Mouse (Mus musculus) 416B (cell line): Measurements from ENCODE around the gene Gm7534.
"Not testable (repeated sequence)": the region's sequence is repeated elsewhere in the genome, so short reads cannot be mapped to it uniquely, and the experiment has no call there.

Experiments used
- DNase-seq: peaks from one replicate; pipeline ENCODE4 v3.0.0; 2011; ENCODE audit warnings: low read depth

The Gm7534 gene

DNA sequence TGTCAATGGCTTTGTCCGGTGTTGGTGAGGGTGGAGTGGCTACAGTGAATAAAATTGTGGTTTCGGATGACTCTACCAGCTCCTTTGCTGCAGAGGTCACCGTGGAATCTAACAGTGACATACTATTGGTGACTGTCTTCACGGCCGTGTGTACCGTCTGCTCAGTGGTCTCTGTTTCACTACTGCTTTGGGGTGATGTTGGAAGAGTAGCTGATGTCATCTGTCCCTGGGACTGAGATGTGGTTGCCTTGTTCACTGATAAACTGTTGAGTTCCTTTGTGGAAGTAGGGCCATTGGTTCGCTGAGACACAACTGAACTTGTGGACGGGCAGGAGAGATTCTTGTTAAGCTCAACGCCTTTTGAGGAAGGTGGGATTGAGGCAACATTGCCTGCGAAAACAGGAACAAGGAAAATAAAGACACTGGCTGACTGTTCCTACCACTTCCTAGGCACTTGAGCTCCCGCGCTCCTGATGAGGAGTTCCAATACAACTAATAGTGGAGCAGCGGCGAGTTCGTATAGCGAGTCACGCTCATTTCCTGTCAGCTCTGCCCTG is 614 bp upstream of the Gm7534 start:
- DNase-seq, result no peak

GRCm38 (mm10) chr4:134199371-134199770 is 3.4 kb downstream of the Gm7534 start:
- DNase-seq, result no peak

GRCm38 (mm10) chr4:134186268-134186667 is 16.5 kb downstream of the Gm7534 start:
- peak; percentile 63 for DNase-seq

DNA sequence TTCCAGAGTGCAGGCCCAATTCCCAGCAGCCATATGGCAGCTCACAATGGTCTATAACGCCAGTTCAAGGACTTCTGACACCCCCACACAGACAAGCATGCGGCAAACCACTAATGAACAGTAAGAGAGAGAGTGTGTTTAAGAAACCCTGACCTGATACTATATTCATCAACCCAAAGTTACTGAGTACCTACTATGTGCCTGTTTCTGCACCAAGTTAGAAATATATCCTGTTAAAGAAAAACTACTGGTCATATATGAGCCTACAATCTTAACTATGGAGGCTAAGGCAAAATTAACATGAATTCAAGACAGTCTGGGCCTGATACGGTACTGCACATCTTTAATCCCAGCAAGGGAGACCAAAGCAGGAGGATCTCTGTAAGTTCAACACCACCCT is 17.2 kb downstream of the Gm7534 start:
- DNase-seq, result no peak

DNA sequence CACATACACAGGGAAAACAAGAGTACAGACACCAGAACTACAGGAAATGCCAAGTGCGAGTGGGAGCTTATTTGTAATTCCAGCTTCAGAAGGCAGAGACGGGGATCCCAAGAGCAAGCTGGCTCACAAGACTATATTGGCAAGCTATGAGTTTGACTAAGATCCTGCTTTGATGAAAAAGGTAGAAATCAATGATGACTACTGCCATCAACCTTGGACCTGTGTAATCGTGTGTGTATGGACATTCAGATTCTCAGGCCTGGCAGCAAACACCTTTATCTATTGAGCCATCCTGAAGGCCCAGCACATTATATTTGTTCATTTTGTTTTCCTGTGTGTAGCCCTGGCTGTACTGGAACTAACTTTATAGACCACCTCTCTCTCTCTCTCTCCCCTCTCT is 19.1 kb downstream of the Gm7534 start:
- no peak for DNase-seq

GRCm38 (mm10) chr4:134181825-134182224 is 21.0 kb downstream of the Gm7534 start:
- peak; percentile 56 for DNase-seq

DNA sequence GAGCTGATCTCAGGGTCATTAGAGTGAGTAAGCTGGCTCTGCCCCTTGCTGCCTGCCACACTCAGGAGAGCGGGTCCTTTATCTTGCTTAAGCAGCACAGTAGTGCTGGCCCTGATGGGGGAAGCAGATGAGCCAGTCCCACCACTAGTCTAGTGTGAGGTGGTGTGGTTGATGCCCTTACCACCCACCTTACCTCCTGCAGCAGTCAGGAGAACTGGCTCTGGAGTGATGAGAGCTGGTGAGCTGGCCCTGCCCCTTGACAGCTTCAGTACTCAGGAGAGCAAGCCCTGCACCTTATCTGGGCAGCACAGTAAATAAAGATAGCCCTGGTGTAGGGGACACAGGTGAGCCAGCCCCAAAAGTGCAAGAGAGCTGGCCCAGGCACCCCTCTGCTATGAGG is 21.7 kb downstream of the Gm7534 start:
- DNase-seq, result peak; percentile 36

DNA sequence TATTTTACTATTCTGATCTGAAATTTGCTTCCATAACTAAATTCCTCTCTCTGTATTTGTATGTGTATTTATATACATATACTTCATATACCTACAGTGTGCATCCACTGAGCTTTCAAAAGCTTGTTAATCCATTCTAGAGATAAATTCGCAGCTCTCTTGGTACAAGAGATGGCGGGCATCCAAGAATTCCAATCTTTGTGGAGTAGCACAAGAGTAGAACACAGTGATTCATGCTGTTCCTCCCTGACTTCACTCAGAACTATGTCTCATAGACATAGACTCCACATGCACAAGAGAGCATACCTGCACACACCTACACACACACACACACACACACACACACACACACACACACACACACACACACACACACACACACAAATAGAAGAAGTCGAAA is 30.4 kb downstream of the Gm7534 start:
- DNase-seq, result no peak

GRCm38 (mm10) chr4:134166906-134167305 is 35.9 kb downstream of the Gm7534 start:
- DNase-seq, result peak; percentile 54

- DNase-seq, result peak; percentile 73
Observed at GRCm38 (mm10) chr4:134165548-134166465, 37.0 kb downstream of the Gm7534 start.

GRCm38 (mm10) chr4:134165024-134165423 is 37.8 kb downstream of the Gm7534 start:
- DNase-seq, result peak; percentile 55

GRCm38 (mm10) chr4:134164591-134164990 is 38.2 kb downstream of the Gm7534 start:
- no peak for DNase-seq

GRCm38 (mm10) chr4:134160071-134160470 is 42.7 kb downstream of the Gm7534 start:
- DNase-seq, result peak; percentile 59

- DNase-seq, result no peak
Observed at GRCm38 (mm10) chr4:134158774-134159173, 44.0 kb downstream of the Gm7534 start.

GRCm38 (mm10) chr4:134157558-134157957 is 45.2 kb downstream of the Gm7534 start:
- DNase-seq, result no peak

GRCm38 (mm10) chr4:134156744-134157143 is 46.1 kb downstream of the Gm7534 start:
- no peak for DNase-seq

DNA sequence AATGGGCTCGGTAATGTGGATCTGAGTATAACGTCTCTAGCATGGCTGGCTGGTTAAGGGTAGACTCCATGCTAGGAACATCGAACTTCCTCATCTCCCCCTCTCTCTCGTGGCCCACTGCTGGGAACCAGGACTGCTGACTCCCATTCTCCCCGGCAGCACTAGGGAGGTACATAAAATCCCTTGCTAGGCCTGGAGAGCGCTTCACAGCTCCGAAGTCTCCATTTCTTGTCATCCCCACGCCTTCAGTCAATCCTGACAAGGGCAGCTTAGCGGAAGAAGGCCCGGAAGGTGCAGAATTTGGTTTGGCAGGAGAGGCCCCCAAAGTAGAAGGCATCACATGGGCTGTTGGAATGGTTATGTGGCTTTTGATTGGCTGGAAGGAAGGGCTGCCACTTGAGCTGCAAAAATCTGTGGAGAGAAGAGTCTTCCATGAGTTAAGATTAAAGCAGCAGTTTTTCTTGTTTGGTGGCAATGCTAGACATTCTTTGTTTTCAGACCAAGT is 46.8 kb downstream of the Gm7534 start:
- no peak for DNase-seq

DNA sequence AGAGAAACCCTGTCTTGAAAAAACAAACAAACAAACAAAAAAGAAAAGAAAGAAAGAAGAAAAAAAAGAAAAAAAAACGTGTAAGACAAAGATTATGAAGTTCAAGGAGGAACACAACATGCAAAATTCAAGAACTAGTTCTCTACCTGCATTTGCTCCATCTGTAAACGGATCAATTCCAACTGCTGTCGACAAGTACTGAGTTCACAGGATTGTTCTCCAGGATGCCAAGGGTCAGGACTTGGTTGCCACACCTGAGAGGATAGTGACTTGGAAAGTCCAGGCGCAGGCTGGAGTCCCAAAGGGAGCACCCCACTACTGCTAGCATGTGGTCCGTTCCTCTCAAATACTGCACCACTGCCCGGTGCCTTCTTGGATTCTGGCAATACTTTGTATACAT is 47.3 kb downstream of the Gm7534 start:
- no peak for DNase-seq

DNA sequence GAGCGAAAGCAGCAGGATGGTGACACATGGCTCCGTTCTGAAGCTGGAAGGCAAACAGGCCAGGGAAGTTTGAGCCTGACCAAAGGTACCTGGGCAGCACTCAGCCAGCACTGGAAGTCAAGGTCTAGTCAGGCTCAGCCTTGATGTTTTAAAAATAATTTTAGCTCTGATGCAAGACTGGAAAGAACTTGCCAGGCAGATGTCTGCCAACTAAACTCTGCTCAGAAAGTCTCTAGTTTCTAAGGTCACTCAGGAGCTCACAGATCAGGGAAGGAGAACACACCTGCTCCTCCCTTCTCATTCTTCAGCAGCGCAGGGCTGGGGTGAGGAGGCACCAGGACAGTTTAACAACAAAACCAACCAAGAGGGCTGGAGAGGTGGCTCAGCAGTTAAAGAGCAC is 48.5 kb downstream of the Gm7534 start:
- no peak for DNase-seq

- DNase-seq, result no peak
Observed at GRCm38 (mm10) chr4:134153656-134154055, 49.1 kb downstream of the Gm7534 start.

DNA sequence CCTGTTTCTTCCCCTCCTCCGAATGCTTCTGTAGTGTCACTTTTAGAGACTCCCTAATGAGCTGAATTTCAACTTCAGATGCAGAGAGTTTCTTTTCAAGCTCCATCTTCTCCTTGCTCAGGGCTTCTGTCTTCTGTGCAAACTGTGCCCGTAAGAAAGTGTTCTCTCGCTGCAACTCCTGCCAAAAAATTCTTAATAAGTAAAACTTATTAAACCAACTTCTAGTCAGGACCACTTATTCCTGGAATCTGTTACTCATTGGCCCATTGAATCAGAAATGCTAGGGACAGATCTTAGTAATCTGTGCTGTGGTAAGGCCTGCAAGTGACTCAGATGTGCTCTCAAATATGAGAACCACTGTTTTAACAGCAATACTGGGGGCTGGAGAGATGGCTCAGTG is 50.7 kb downstream of the Gm7534 start:
- no peak for DNase-seq

DNA sequence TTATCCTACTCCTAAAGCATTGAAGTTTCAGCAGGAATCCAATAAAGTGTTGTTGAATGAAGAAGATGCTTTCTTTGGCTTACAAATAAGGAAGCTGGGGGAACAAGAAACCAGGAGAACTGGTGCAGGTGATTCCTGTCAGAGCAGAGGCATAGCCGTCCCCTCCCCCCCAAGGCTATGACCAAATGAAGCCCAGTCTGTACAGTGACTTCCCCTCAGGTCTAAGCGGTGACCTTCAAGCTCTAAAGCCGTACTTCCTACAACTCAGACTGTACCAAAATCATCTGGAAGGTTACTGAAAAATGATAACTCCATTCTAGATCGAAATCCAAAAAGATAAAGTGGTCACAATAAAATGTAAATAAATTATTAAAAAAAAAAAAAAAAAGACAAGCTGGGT is 53.4 kb downstream of the Gm7534 start:
- no peak for DNase-seq

DNA sequence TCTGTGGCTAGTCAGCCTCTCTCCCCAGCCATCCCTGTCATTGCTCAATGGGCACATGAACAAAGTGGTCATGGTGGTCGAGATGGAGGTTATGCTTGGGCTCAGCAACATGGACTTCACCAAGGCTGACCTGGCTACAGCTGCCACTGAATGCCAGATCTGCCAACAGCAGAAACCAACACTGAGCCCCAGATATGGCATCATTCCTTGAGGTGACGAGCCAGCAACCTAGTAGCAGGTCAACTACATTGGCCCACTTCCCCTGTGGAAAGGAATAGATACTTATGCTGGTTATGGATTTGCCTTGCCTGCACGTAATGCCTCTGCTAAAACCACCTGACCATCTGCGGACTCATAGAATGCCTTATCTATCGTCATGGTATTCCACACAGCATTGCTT is 58.5 kb downstream of the Gm7534 start:
- DNase-seq, result not testable (repeated sequence)
